24 mouse cellular contexts compared by ENCODE assay signal in the genomic region with DNA sequence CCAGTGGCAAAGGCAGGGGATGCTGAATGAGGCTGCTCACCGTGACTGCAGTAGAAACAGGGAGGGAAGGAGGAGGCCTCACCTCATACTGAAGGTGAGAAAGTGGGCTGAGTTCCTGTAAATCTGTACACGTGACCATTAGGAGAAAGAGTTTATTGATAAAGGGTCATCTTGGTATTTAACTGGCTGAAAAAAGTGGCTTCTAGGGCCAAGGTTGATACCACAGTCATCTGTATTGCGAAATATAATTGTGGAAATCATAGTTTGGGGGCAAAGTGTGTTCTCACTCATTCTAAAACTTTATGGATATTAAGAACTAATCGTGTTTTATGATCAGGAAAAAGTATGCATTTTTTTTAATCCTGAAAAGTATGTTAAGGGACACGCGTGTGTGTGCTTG. TPM values are rescaled to one million over a fixed set of nuclear protein-coding genes. Genes with fewer than 3 reads are reported as not detected.
"Had no signal": no experiment of that assay in that cellular context is flagged by ENCODE, and none has a peak within 500 bp of the region (broad histone marks: within the 10 kb centered on the region; RNA-seq: fewer than 3 reads in every experiment).

No protein-coding gene starts in this region.

- DNase-seq: lung, adult 18-20 months; lung, embryonic 14.5 days; lung, postnatal 10 days; lung, postnatal 4 days; midbrain, embryonic 14.5 days; retina, postnatal 1 day; right cerebral cortex, adult 18-20 months; right cerebral cortex, postnatal 25 days; right cerebral cortex, postnatal 4 days; spleen, adult 18-20 months; thymus, adult 18-20 months; thymus, postnatal 14 days; thymus, postnatal 36 days had no signal

- H3K9ac ChIP-seq: lung, embryonic 14.5 days; midbrain, embryonic 12.5 days; neural tube, embryonic 12.5 days had no signal

- H3K27me3 ChIP-seq: neural tube, embryonic 12.5 days had no signal

- H3K9me3 ChIP-seq: midbrain, embryonic 10.5 days; midbrain, embryonic 12.5 days; neural tube, embryonic 12.5 days had no signal

- H3K36me3 ChIP-seq: midbrain, embryonic 10.5 days; midbrain, embryonic 12.5 days; neural tube, embryonic 12.5 days had no signal

- ATAC-seq: midbrain, embryonic 16.5 days had no signal

- H3K27ac ChIP-seq: midbrain, embryonic 10.5 days; midbrain, embryonic 12.5 days; neural tube, embryonic 12.5 days had no signal

- H3K4me3 ChIP-seq: midbrain, embryonic 10.5 days; midbrain, embryonic 12.5 days; myocyte; neural tube, embryonic 12.5 days had no signal

- H3K4me2 ChIP-seq: lung, embryonic 14.5 days; midbrain, embryonic 12.5 days; neural tube, embryonic 12.5 days had no signal

- H3K4me1 ChIP-seq: midbrain, embryonic 12.5 days; neural tube, embryonic 12.5 days had no signal

RNA-seq across cellular contexts. Expression of a gene that starts 21.2 kb away (rescaled TPM):
- total RNA-seq: megakaryocyte, adult 5-6 weeks; megakaryocyte-erythroid progenitor cell, adult 5-6 weeks had no signal
- polyA plus RNA-seq: myocyte; neural tube, embryonic 14.5 days had no signal

RNA-seq across cellular contexts. Expression of a gene that starts 30.5 kb away (rescaled TPM):
- total RNA-seq: megakaryocyte, adult 5-6 weeks; megakaryocyte-erythroid progenitor cell, adult 5-6 weeks had no signal
- polyA plus RNA-seq: liver, embryonic 16.5 days; lung, embryonic 16.5 days; midbrain, embryonic 10.5 days; midbrain, embryonic 14.5 days; neural tube, embryonic 12.5 days; neural tube, embryonic 14.5 days; small intestine, adult 2 months had no signal
